Mouse (Mus musculus) intestine, embryonic 16.5 days (tissue): ENCODE data around the gene Lrrc40. TPM values are rescaled to one million over a fixed set of nuclear protein-coding genes. Genes with fewer than 3 reads are reported as not detected.
"Not testable (repeated sequence)": the region's sequence is repeated elsewhere in the genome, so short reads cannot be mapped to it uniquely, and the experiment has no call there.

Experiments
- ATAC-seq: fragments of 200-750 bp; cut with Nextera tagmentation; 2 replicates; pipeline ENCODE4 v1.8.0; 2017; ENCODE audit warnings: moderate TSS enrichment, moderate library complexity
- H3K27ac ChIP-seq: fragments of 300-500 bp; sonication (generic); 2 replicates; pipeline ENCODE4 v1.5.1; 2014; ENCODE audit warnings: mild to moderate bottlenecking, low read length
- H3K27me3 ChIP-seq: fragments of 300-500 bp; sonication (generic); replicated peaks from 2 replicates; pipeline ENCODE4 v1.6.1; 2014; ENCODE audit warnings: low read length, control low read depth, mixed read lengths; ENCODE audit not compliant: control insufficient read depth, insufficient read depth
- H3K36me3 ChIP-seq: fragments of 300-500 bp; sonication (generic); 2 replicates; pipeline ENCODE4 v1.6.1; 2014; ENCODE audit warnings: low read length, control low read depth; ENCODE audit not compliant: control insufficient read depth, insufficient read depth
- H3K4me1 ChIP-seq: fragments of 300-500 bp; sonication (generic); 2 replicates; pipeline ENCODE4 v1.6.1; 2014; ENCODE audit warnings: low read length, control low read depth, mixed read lengths; ENCODE audit not compliant: control insufficient read depth, insufficient read depth
- H3K4me2 ChIP-seq: fragments of 300-500 bp; sonication (generic); 2 replicates; pipeline ENCODE4 v1.6.1; 2014; ENCODE audit warnings: low read depth, low read length, control low read depth
- H3K4me3 ChIP-seq: fragments of 300-500 bp; sonication (generic); 2 replicates; pipeline ENCODE4 v1.5.1; 2014; ENCODE audit warnings: mild to moderate bottlenecking, low read length
- H3K9ac ChIP-seq: fragments of 300-500 bp; sonication (generic); 2 replicates; pipeline ENCODE4 v1.6.1; 2014; ENCODE audit warnings: low read depth, low read length
- H3K9me3 ChIP-seq: fragments of 300-500 bp; sonication (generic); 2 replicates; pipeline ENCODE4 v1.6.1; 2016; ENCODE audit warnings: low read length, control low read depth; ENCODE audit not compliant: control insufficient read depth
- WGBS: fragments of 180-500 bp; shearing (Covaris S2); extraction: QIAGEN DNeasy Blood & Tissue Kit; methylation state at CpG from one replicate; pipeline ENCODE4 v1.1.7; 2014; 5-methylcytosine and 5-hydroxymethylcytosine counted together
- polyA plus RNA-seq: library from polyadenylated mRNA; unstranded; fragments of >200 nt; fragmentation: Nextera tagmentation; extraction: Ambion mirVana; gene quantifications from 2 replicates; pipeline ENCODE4 v1.2.1, GENCODE M21; 2015

Gene Lrrc40
- polyA plus RNA-seq, 1 experiment from 2014 or later: 46.3 TPM

DNA sequence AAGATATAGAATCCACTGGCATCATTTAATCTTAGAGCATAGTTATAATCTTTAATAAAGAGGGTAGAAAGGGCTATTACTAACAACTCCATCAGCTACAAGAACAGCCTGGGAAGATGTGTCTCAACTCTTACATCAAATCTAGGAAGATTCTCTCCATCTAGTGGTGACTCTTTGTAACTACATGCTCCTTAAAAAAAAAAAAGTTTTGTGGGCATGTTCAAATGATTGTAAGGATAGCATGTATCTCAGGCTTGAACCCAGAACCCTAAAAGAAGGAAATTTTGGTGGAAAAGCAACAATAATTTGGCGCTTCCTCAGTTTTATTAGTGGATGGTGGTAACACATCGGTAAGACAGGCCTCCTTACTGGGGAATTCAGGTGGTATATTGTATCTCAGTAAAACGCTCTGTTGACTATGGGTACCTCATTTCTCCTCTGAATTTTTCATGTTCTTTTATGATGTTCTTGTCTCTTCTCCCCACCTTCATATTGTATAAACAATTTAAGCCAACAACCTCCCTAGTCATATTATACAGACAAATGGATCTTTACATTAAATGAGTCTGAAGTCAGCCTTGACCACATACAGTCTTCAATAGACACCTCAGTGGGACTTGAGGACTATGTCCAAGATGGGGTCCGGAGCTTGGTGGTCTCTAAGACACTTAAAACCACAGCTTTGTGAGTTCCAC, 40.4 kb downstream of the Lrrc40 start:
- Histone ChIP-seq H3K27me3 (no peaks in the 10 kb centered on the region), H3K4me3 (no peak overlapping the region), H3K9ac (no peak overlapping the region), H3K36me3 (no peaks in the 10 kb centered on the region), H3K27ac (no peak overlapping the region), H3K9me3 (no peaks in the 10 kb centered on the region), H3K4me2 (no peak overlapping the region), H3K4me1 (no peaks in the 10 kb centered on the region)
- WGBS: 46% methylated on average over 4 of the region's 4 CpGs
- 0 out of 2 replicates have a peak, but pooled peaks have one; percentile 11 for ATAC-seq

DNA sequence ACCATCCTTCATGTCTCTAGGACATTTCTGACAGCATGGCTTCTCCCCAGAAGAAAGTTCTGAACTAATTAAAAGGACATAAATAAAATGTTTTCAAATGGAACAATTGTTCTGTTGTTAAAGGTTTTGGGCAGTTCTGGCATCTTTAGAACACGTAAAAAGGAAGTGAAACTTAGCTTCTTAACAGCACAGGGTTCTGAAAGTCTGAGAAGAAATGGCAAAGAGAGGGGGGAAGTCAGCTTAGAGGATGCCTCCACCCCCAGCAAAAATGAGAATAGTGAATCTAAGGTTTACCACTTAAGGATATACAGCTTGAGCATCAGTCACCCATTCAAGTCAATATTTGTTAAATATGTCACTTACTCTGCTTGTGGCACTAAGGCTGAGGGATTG, 40.9 kb downstream of the Lrrc40 start:
- H3K36me3 ChIP-seq: no peaks in the 10 kb centered on the region
- no peak overlapping the region for H3K4me3 ChIP-seq
- 63% methylated on average over 1 of the region's 1 CpGs for WGBS
- H3K9me3 ChIP-seq: no peaks in the 10 kb centered on the region
- no peak overlapping the region for H3K27ac ChIP-seq
- H3K4me1 ChIP-seq: no peaks in the 10 kb centered on the region
- H3K4me2 ChIP-seq: no peak overlapping the region
- no peak for ATAC-seq
- H3K27me3 ChIP-seq: no peaks in the 10 kb centered on the region
- no peak overlapping the region for H3K9ac ChIP-seq

DNA sequence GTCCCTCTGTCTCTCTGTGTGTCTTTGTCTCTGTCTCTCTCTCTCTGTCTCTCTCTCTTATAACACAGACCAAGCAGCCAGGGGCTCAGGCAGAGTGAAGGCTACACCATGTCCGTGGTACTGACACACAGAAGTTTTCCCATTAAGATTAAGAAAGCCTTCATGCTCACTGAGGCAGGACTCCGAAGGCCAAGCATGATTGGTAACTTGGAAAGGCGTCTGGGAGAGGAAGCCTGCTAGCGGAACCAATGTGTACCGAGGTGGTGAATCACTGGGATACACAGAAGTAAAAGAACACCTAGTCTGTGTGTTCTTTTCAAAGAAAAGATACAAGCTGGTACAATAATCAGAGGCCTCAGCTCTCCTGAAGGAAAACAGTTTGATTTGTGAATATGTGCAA, 41.4 kb downstream of the Lrrc40 start:
- H3K27me3 ChIP-seq: no peaks in the 10 kb centered on the region
- H3K4me3 ChIP-seq: no peak overlapping the region
- 79% methylated on average over 5 of the region's 5 CpGs for WGBS
- no peak overlapping the region for H3K4me2 ChIP-seq
- no peaks in the 10 kb centered on the region for H3K9me3 ChIP-seq
- H3K27ac ChIP-seq: no peak overlapping the region
- no peaks in the 10 kb centered on the region for H3K36me3 ChIP-seq
- H3K9ac ChIP-seq: no peak overlapping the region
- H3K4me1 ChIP-seq: no peaks in the 10 kb centered on the region
- ATAC-seq: no peak

DNA sequence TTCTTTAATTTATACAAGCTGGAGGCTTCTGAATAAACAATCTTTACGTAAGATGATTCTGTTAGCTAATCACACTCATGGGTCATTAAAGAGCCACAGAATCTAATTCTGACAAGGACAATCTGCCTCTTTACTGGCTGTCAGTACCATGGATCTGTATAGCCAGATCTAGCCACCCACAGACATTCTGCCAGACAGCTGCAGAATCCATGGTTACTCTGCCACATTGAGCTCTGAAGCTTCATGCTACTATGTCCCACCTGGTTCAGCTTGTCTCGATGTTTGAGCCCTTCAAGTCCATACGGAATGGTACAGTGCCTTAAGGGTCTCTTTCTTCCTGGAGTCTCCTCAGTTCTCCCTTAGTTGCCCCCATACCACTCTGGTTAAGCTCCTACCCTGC, 55.1 kb downstream of the Lrrc40 start:
- no peak overlapping the region for H3K4me2 ChIP-seq
- no peaks in the 10 kb centered on the region for H3K4me1 ChIP-seq
- H3K9ac ChIP-seq: no peak overlapping the region
- H3K27me3 ChIP-seq: no peaks in the 10 kb centered on the region
- H3K36me3 ChIP-seq: no peaks in the 10 kb centered on the region
- ATAC-seq: no peak
- H3K9me3 ChIP-seq: no peaks in the 10 kb centered on the region
- no peak overlapping the region for H3K27ac ChIP-seq
- H3K4me3 ChIP-seq: no peak overlapping the region
- WGBS: 58% methylated on average over 3 of the region's 3 CpGs

DNA sequence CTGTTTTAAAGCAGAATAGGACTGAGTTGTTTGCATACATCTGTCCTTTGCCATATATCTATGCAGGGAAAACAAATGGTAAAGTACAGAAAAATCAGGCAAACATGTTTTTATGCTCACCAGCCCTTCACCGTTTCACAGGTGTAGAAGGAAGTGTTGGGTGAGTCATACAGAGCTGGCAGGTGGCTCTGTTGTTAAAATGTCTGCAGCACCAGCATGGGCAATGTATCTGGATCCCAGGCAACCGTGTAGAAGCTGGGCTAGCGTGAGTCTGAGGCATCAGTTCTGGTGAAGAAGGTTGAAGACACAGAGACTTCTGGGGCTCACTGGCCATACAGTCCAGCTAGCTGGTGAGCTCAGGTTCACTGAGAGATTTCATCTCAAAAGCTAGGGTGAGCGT, 57.5 kb downstream of the Lrrc40 start:
- no peak overlapping the region for H3K4me2 ChIP-seq
- H3K4me3 ChIP-seq: no peak overlapping the region
- H3K27me3 ChIP-seq: no peaks in the 10 kb centered on the region
- no peak for ATAC-seq
- no peak overlapping the region for H3K9ac ChIP-seq
- H3K36me3 ChIP-seq: no peaks in the 10 kb centered on the region
- 72% methylated on average over 4 of the region's 4 CpGs for WGBS
- no peaks in the 10 kb centered on the region for H3K4me1 ChIP-seq
- no peaks in the 10 kb centered on the region for H3K9me3 ChIP-seq
- H3K27ac ChIP-seq: no peak overlapping the region

DNA sequence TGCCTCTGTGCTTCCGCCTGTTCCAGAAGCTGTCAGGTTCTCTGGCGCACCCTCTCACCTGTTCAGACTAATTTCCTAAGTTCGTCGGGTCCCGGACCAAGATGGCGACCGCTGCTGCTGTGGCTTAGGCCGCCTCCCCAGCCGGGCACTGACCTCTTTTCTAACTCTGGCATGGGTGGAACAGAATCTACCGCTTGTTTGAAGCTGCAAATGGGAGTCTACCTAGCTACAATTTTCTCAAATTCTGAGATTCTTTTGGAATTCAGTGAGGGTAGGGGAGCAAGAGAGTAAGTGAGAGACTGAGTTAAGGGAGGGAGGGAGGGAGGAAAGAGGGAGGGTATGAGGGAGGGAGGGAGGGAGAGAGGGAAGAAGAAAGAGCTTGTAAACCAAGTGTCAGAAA, 65.6 kb downstream of the Lrrc40 start:
- H3K4me3 ChIP-seq, H3K27me3 ChIP-seq, H3K27ac ChIP-seq, ATAC-seq, H3K36me3 ChIP-seq, H3K9ac ChIP-seq, H3K9me3 ChIP-seq, H3K4me1 ChIP-seq, H3K4me2 ChIP-seq: not testable (repeated sequence)
- WGBS: 90% methylated on average over 8 of the region's 10 CpGs

DNA sequence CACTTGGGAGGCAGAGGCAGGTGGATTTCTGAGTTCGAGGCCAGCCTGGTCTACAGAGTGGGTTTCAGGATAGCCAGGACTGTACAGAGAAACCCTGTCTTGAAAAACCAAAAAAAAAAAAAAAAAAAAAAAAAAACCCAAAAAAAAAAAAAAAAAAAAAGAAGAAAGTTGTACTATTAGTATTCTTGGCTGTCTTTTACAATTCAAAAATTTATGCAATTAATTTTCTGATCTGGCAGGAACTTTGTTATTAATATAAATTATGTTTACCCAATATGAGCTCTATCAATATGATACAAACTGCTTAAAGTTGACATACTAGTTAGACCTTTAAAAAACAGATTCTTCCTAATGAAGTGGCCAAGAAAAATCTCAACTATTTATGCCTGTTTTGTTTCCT, 66.1 kb downstream of the Lrrc40 start:
- not testable (repeated sequence) for H3K27me3 ChIP-seq, H3K36me3 ChIP-seq, H3K4me1 ChIP-seq, H3K4me3 ChIP-seq, H3K9me3 ChIP-seq, H3K9ac ChIP-seq, H3K4me2 ChIP-seq, ATAC-seq, H3K27ac ChIP-seq
- WGBS: 79% methylated on average over 1 of the region's 1 CpGs

DNA sequence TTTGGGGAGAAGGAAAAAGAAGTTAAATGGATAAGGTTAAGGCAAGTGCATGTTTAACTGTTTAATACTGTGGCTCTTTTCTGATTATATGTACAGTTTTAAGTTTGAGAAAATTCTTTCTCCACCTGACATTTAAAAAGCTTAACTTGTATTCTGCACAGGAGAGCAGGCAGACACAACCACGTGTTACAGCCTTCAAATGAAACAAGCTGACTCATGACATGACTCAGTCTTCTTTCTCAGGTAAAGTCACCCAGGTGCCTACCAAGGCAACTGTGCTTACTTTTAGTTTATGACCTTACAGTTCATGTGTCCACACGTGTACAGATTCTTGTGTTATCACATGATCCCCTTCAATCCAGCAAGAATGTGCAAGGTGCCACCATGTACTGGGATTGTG, 67.0 kb downstream of the Lrrc40 start:
- WGBS: 71% methylated on average over 2 of the region's 2 CpGs
- no peaks in the 10 kb centered on the region for H3K4me1 ChIP-seq
- no peak overlapping the region for H3K4me3 ChIP-seq
- H3K36me3 ChIP-seq: no peaks in the 10 kb centered on the region
- H3K27me3 ChIP-seq: no peaks in the 10 kb centered on the region
- H3K9me3 ChIP-seq: no peaks in the 10 kb centered on the region
- no peak for ATAC-seq
- H3K27ac ChIP-seq: no peak overlapping the region
- no peak overlapping the region for H3K4me2 ChIP-seq
- no peak overlapping the region for H3K9ac ChIP-seq

DNA sequence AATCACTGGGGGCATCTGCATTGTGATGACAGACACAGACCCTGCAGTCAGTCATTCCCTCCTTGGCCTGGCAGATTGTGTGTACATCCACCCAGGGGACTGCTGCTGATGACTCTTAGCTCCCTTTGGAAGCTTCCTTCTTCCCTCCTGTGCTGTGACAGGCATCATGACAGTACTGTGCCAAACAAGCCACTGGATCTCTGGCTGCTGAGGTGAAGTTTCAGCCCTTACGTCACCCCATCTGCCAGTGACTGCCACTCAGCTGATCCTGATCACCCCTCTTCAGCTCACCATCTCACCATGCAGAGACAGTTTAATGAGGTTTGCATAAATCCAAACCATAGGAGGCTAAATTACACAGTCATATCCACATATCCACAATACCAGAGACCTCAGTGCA, 68.8 kb downstream of the Lrrc40 start:
- Histone ChIP-seq H3K36me3 (no peaks in the 10 kb centered on the region), H3K27ac (no peak overlapping the region), H3K9me3 (no peaks in the 10 kb centered on the region), H3K4me3 (no peak overlapping the region), H3K9ac (no peak overlapping the region), H3K4me1 (no peaks in the 10 kb centered on the region), H3K27me3 (no peaks in the 10 kb centered on the region), H3K4me2 (no peak overlapping the region)
- 100% methylated on average over 1 of the region's 1 CpGs for WGBS
- ATAC-seq: no peak
